Mouse (Mus musculus): ENCODE data around the gene Tor1aip2.
A peak's percentile ranks its signal among the peaks of the same experiment; 100 is the strongest.

Tor1aip2 gene

GRCm38 (mm10) chr1:156035269-156035929, at the start of gene Tor1aip2:
Gene Tor1aip2 (plus strand): TSS chr1:156035403.
- DNase-seq = peak; percentile 93

GRCm38 (mm10) chr1:155987625-155988024, 47.6 kb upstream of the Tor1aip2 start:
- no peak for DNase-seq

GRCm38 (mm10) chr1:155989387-155989786, 45.8 kb upstream of the Tor1aip2 start:
- peak; percentile 19 for DNase-seq

GRCm38 (mm10) chr1:155990391-155990790, 44.8 kb upstream of the Tor1aip2 start:
- no peak for DNase-seq

GRCm38 (mm10) chr1:155994524-155994923, 40.7 kb upstream of the Tor1aip2 start:
- DNase-seq = no peak

- no peak for DNase-seq
These were observed 39.6 kb upstream of the Tor1aip2 start for GRCm38 (mm10) chr1:155995612-155996011.

GRCm38 (mm10) chr1:156002366-156002765, 32.8 kb upstream of the Tor1aip2 start:
- no peak for DNase-seq

GRCm38 (mm10) chr1:156003201-156003935, 31.8 kb upstream of the Tor1aip2 start:
- DNase-seq = no peak

- no peak for DNase-seq
These were observed 29.3 kb upstream of the Tor1aip2 start for GRCm38 (mm10) chr1:156005906-156006305.

GRCm38 (mm10) chr1:156009003-156009402, 26.2 kb upstream of the Tor1aip2 start:
- no peak for DNase-seq

- DNase-seq = no peak
These were observed 15.4 kb upstream of the Tor1aip2 start for GRCm38 (mm10) chr1:156019800-156020199.

GRCm38 (mm10) chr1:156020402-156020801, 14.8 kb upstream of the Tor1aip2 start:
- no peak for DNase-seq

GRCm38 (mm10) chr1:156024831-156025503, 10.2 kb upstream of the Tor1aip2 start:
- DNase-seq = no peak

- no peak for DNase-seq
These were observed 7.4 kb upstream of the Tor1aip2 start for GRCm38 (mm10) chr1:156027849-156028248.

GRCm38 (mm10) chr1:156028340-156028975, 6.7 kb upstream of the Tor1aip2 start:
- no peak for DNase-seq

- no peak for DNase-seq
These were observed 1.3 kb upstream of the Tor1aip2 start for GRCm38 (mm10) chr1:156033921-156034320.

GRCm38 (mm10) chr1:156034661-156035060, 542 bp upstream of the Tor1aip2 start:
- DNase-seq = no peak

- DNase-seq = peak; percentile 99
These were observed 931 bp downstream of the Tor1aip2 start, which contains the start of gene Tor1aip1 for GRCm38 (mm10) chr1:156035930-156036737. Gene Tor1aip1 (minus strand): TSS chr1:156036480.

GRCm38 (mm10) chr1:156037144-156037583, 2.0 kb downstream of the Tor1aip2 start:
- peak; percentile 6 for DNase-seq

GRCm38 (mm10) chr1:156039989-156040388, 4.8 kb downstream of the Tor1aip2 start:
- peak; percentile 20 for DNase-seq

- DNase-seq = peak; percentile 97
These were observed 5.7 kb downstream of the Tor1aip2 start for GRCm38 (mm10) chr1:156040731-156041401.

Data from embryo, embryonic 11 days (tissue).